7 mouse cellular contexts compared by ENCODE assay signal in genomic region chr4:138319508-138319907, GRCm38 (mm10). TPM values are rescaled to one million over a fixed set of nuclear protein-coding genes. Genes with fewer than 3 reads are reported as not detected.
DNase-seq lines count a peak whose midpoint lies in the region; ATAC-seq and TF ChIP-seq lines count a peak whose summit lies in the region.

No protein-coding gene starts in this region.

- H3K4me2 ChIP-seq in forebrain, embryonic 16.5 days (ENCODE audit: low read length) = no peak overlapping the region
- H3K4me2 ChIP-seq in hindbrain, postnatal 0 days (ENCODE audit: low read depth, low read length) = no peak overlapping the region

- 32% methylated on average over 10 of the region's 10 CpGs for WGBS in forebrain, embryonic 16.5 days
- 27% methylated on average over 10 of the region's 10 CpGs for WGBS in hindbrain, postnatal 0 days

- H3K36me3 ChIP-seq in forebrain, embryonic 16.5 days (ENCODE audit: control insufficient read depth, insufficient read depth) = peaks cover 15% of the 10 kb centered on the region
- H3K36me3 ChIP-seq in hindbrain, postnatal 0 days (ENCODE audit: insufficient read depth, low read length) = peaks cover 23% of the 10 kb centered on the region; the same call in 1 of the 2 replicates

- ATAC-seq in forebrain, embryonic 16.5 days = peak; percentile 24; the same call in 1 of the 2 replicates
- peak; percentile 54; the same call in 1 of the 2 replicates for ATAC-seq in hindbrain, postnatal 0 days
- ATAC-seq in megakaryocyte, adult 5-6 weeks (ENCODE audit: poor library complexity, severe bottlenecking) = peak; percentile 86

- TF ChIP-seq CTCF in hindbrain, postnatal 0 days (IDR thresholded peaks at IDR 0.05; ENCODE audit: low read depth) = peak; percentile 100

- no peak overlapping the region for H3K27ac ChIP-seq in forebrain, embryonic 16.5 days (ENCODE audit: low read length)
- no peak overlapping the region for H3K27ac ChIP-seq in hindbrain, postnatal 0 days

- H3K9me3 ChIP-seq in forebrain, embryonic 16.5 days (ENCODE audit: control insufficient read depth, low read length) = no peaks in the 10 kb centered on the region
- H3K9me3 ChIP-seq in hindbrain, postnatal 0 days (ENCODE audit: low read length) = no peaks in the 10 kb centered on the region

- H3K4me3 ChIP-seq in forebrain, embryonic 16.5 days (replicated peaks; ENCODE audit: low read length) = no peak overlapping the region
- H3K4me3 ChIP-seq in hindbrain, postnatal 0 days (ENCODE audit: low read length) = no peak overlapping the region

- peak; percentile 87 for DNase-seq in NIH3T3 (ENCODE audit: low read depth)
- DNase-seq in c-Kit-positive CD71-negative TER-119-negative erythroid progenitor cells, embryonic 14.5 days (ENCODE audit: low read depth) = peak; percentile 76
- DNase-seq in hindbrain, postnatal 0 days (ENCODE audit: low spot score) = peak; percentile 92
- DNase-seq in left cerebral cortex, adult 18-20 months (ENCODE audit: low spot score in 2 of 2) = peak; percentile 86 to 88
- peak; percentile 74 for DNase-seq in spleen, adult 12 weeks (ENCODE audit: low spot score)

- H3K9ac ChIP-seq in forebrain, embryonic 16.5 days (replicated peaks; ENCODE audit: low read depth, low read length) = no peak overlapping the region
- no peak overlapping the region for H3K9ac ChIP-seq in hindbrain, postnatal 0 days (replicated peaks; ENCODE audit: low read length)

- H3K4me1 ChIP-seq in forebrain, embryonic 16.5 days (replicated peaks; ENCODE audit: control insufficient read depth, insufficient read depth, low read length) = peaks cover 9% of the 10 kb centered on the region; the same call in 1 of the 2 replicates
- no peaks in the 10 kb centered on the region for H3K4me1 ChIP-seq in hindbrain, postnatal 0 days (ENCODE audit: insufficient read depth, low read length)

- H3K27me3 ChIP-seq in forebrain, embryonic 16.5 days (replicated peaks; ENCODE audit: control insufficient read depth, insufficient read depth, low read length) = no peaks in the 10 kb centered on the region
- H3K27me3 ChIP-seq in hindbrain, postnatal 0 days (ENCODE audit: insufficient read depth, low read length) = no peaks in the 10 kb centered on the region

RNA-seq across cellular contexts. Expression of gene Pink1, which starts 6.6 kb away (rescaled TPM):
- polyA plus RNA-seq in forebrain, embryonic 16.5 days (2015; fragmentation: Nextera tagmentation; extraction: Ambion mirVana) = 91.0 and 92.8 TPM in 2 replicates
- 288 and 303 TPM in 2 replicates for total RNA-seq in hindbrain, postnatal 0 days (2014; rRNA removed)
- 143 and 144 TPM in 2 replicates for polyA plus RNA-seq in hindbrain, postnatal 0 days (2015; fragmentation: Nextera tagmentation; extraction: Ambion mirVana)
- 100 to 1,000 TPM; 347 to 376 TPM for total RNA-seq in left cerebral cortex, adult 18-20 months (2021)
- total RNA-seq in megakaryocyte, adult 5-6 weeks (2015) = 26.9 and 31.8 TPM in 2 replicates
- 29.8 and 32.2 TPM in 2 replicates for total RNA-seq in megakaryocyte, adult 5-6 weeks (2017)

RNA-seq across cellular contexts. Expression of gene Ddost, which starts 15.0 kb away (rescaled TPM):
- 184 and 190 TPM in 2 replicates for polyA plus RNA-seq in forebrain, embryonic 16.5 days (2015; fragmentation: Nextera tagmentation; extraction: Ambion mirVana)
- 232 and 241 TPM in 2 replicates for total RNA-seq in hindbrain, postnatal 0 days (2014; rRNA removed)
- polyA plus RNA-seq in hindbrain, postnatal 0 days (2015; fragmentation: Nextera tagmentation; extraction: Ambion mirVana) = 216 and 218 TPM in 2 replicates
- total RNA-seq in left cerebral cortex, adult 18-20 months (2021) = 10 to 100 TPM; 93.2 to 93.8 TPM
- 137 and 143 TPM in 2 replicates for total RNA-seq in megakaryocyte, adult 5-6 weeks (2015)
- 100 and 102 TPM in 2 replicates for total RNA-seq in megakaryocyte, adult 5-6 weeks (2017)

RNA-seq across cellular contexts. Expression of gene Cda, which starts 48.3 kb away (rescaled TPM):
- 1.0 and 1.1 TPM in 2 replicates for polyA plus RNA-seq in forebrain, embryonic 16.5 days (2015; fragmentation: Nextera tagmentation; extraction: Ambion mirVana)
- 9.5 and 20.5 TPM in 2 replicates for total RNA-seq in hindbrain, postnatal 0 days (2014; rRNA removed)
- 12.1 and 15.1 TPM in 2 replicates for polyA plus RNA-seq in hindbrain, postnatal 0 days (2015; fragmentation: Nextera tagmentation; extraction: Ambion mirVana)
- total RNA-seq in left cerebral cortex, adult 18-20 months (2021) = 1 to 10 TPM; 5.0 to 6.1 TPM
- not detected in 2 replicates for total RNA-seq in megakaryocyte, adult 5-6 weeks (2015)
- total RNA-seq in megakaryocyte, adult 5-6 weeks (2017) = not detected in 2 replicates

Comparison
In these comparisons a context has a peak if more than half of its experiments do, and no peak if none do; other contexts are left out.
1. ATAC-seq: peak in every context shown above with its lines; median percentile 86 in megakaryocyte, adult 5-6 weeks; 54 in hindbrain, postnatal 0 days; 24 in forebrain, embryonic 16.5 days.
2. RNA of gene Cda, which starts 48.3 kb away (total RNA-seq): 9.5 to 20.5 TPM in hindbrain, postnatal 0 days and 5.0 to 6.1 TPM in left cerebral cortex, adult 18-20 months; not detected in megakaryocyte, adult 5-6 weeks; every median in the first group is over 4 times any median in the second.
3. Peak in every context shown above with its lines, with median percentiles within 50 percentile points of each other: DNase-seq.